Mouse (Mus musculus): ENCODE data around the gene Olfr67.
"Not testable (repeated sequence)": the region's sequence is repeated elsewhere in the genome, so short reads cannot be mapped to it uniquely, and the experiment has no call there.

The Olfr67 gene

GRCm38 (mm10) chr7:103767687-103768086 lies 23.9 kb downstream of the Olfr67 start:
- DNase-seq: not testable (repeated sequence)

GRCm38 (mm10) chr7:103762212-103762611 lies 29.4 kb downstream of the Olfr67 start:
- not testable (repeated sequence) for DNase-seq

- no peak for DNase-seq
These were observed 34.4 kb downstream of the Olfr67 start, which contains the start of gene Olfr630 for GRCm38 (mm10) chr7:103757233-103757632. Olfr630 (minus strand) TSS chr7:103757333.

GRCm38 (mm10) chr7:103744843-103745242 lies 46.8 kb downstream of the Olfr67 start, which contains the start of gene Olfr629:
Olfr629 (minus strand) TSS chr7:103744943.
- DNase-seq: no peak
